Mouse (Mus musculus) lung, embryonic 16.5 days (tissue): Measurements from ENCODE around the gene Itgb4. TPM values are rescaled to one million over a fixed set of nuclear protein-coding genes. Genes with fewer than 3 reads are reported as not detected.

ENCODE experiments used
- ATAC-seq: fragments of 200-750 bp; cut with Nextera tagmentation; 2 replicates; pipeline ENCODE4 v1.8.0; 2017; ENCODE audit warnings: low read depth, mild to moderate bottlenecking, moderate library complexity
- H3K27ac ChIP-seq: fragments of 300-500 bp; sonication (generic); 2 replicates; pipeline ENCODE4 v1.5.1; 2014; ENCODE audit warnings: mild to moderate bottlenecking, control low read depth, low read length
- H3K27me3 ChIP-seq: fragments of 300-500 bp; sonication (generic); 2 replicates; pipeline ENCODE4 v1.6.1; 2014; ENCODE audit warnings: low read depth, low read length, mixed read lengths; ENCODE audit not compliant: control insufficient read depth, insufficient read depth
- H3K36me3 ChIP-seq: fragments of 300-500 bp; sonication (generic); 2 replicates; pipeline ENCODE4 v1.6.1; 2014; ENCODE audit warnings: low read length; ENCODE audit not compliant: control insufficient read depth, insufficient read depth
- H3K4me1 ChIP-seq: fragments of 300-500 bp; sonication (generic); replicated peaks from 2 replicates; pipeline ENCODE4 v1.6.1; 2014; ENCODE audit warnings: low read length, mixed read lengths; ENCODE audit not compliant: control insufficient read depth, insufficient read depth
- H3K4me2 ChIP-seq: fragments of 300-500 bp; sonication (generic); 2 replicates; pipeline ENCODE4 v1.6.1; 2014; ENCODE audit warnings: low read depth, low read length, control low read depth
- H3K4me3 ChIP-seq: fragments of 300-500 bp; sonication (generic); 2 replicates; pipeline ENCODE4 v1.5.1; 2014; ENCODE audit warnings: mild to moderate bottlenecking, low read length, control low read depth
- H3K9ac ChIP-seq: fragments of 300-500 bp; sonication (generic); 2 replicates; pipeline ENCODE4 v1.6.1; 2014; ENCODE audit warnings: low read length, control low read depth
- H3K9me3 ChIP-seq: fragments of 300-500 bp; sonication (generic); 2 replicates; pipeline ENCODE4 v1.6.1; 2016; ENCODE audit warnings: low read length; ENCODE audit not compliant: control insufficient read depth
- WGBS: fragments of 180-500 bp; shearing (Covaris S2); extraction: QIAGEN DNeasy Blood & Tissue Kit; methylation state at CpG from one replicate; pipeline ENCODE4 v1.1.7; 2014; 5-methylcytosine and 5-hydroxymethylcytosine counted together
- polyA plus RNA-seq: library from polyadenylated mRNA; unstranded; fragments of >200 nt; fragmentation: Nextera tagmentation; extraction: Ambion mirVana; gene quantifications from 2 replicates; pipeline ENCODE4 v1.2.1, GENCODE M21; 2015

Itgb4 gene
- polyA plus RNA-seq, 1 experiment from 2014 or later, result 3.4 TPM

- Histone ChIP-seq H3K4me1 (peaks cover 10% of the 10 kb centered on the region), H3K9ac (peak overlapping the region; percentile 97), H3K36me3 (no peaks in the 10 kb centered on the region), H3K27me3 (no peaks in the 10 kb centered on the region), H3K27ac (peak overlapping the region; percentile 100), H3K4me2 (peak overlapping the region; percentile 68), H3K4me3 (peak overlapping the region; percentile 84), H3K9me3 (no peaks in the 10 kb centered on the region)
- WGBS, result 75% methylated on average over 6 of the region's 6 CpGs
- no peak for ATAC-seq
These were observed 54.8 kb downstream of the Itgb4 start for GRCm38 (mm10) chr11:116029086-116029865.

GRCm38 (mm10) chr11:116030088-116030897 is 55.8 kb downstream of the Itgb4 start, which contains the start of gene Unk:
Gene Unk (plus strand): TSS chr11:116030322.
- Histone ChIP-seq H3K36me3 (peaks cover 2% of the 10 kb centered on the region; the same call in 1 of the 2 replicates), H3K27ac (peak within 1 kb of the TSS; percentile 100), H3K27me3 (no peaks in the 10 kb centered on the region), H3K4me3 (peak within 1 kb of the TSS; percentile 84), H3K9ac (peak within 1 kb of the TSS; percentile 97), H3K4me2 (peak within 1 kb of the TSS; percentile 69), H3K9me3 (no peaks in the 10 kb centered on the region), H3K4me1 (peaks cover 10% of the 10 kb centered on the region)
- WGBS, result under 1% methylated on average over 67 of the region's 67 CpGs
- peak; percentile 95 for ATAC-seq

GRCm38 (mm10) chr11:116030898-116031845 is 56.7 kb downstream of the Itgb4 start:
- peak overlapping the region; percentile 69 for H3K4me2 ChIP-seq
- H3K27ac ChIP-seq, result peak overlapping the region; percentile 100
- 16% methylated on average over 14 of the region's 14 CpGs for WGBS
- peak; percentile 3; the same call in 1 of the 2 replicates for ATAC-seq
- H3K9ac ChIP-seq, result peak overlapping the region; percentile 97
- H3K36me3 ChIP-seq, result peaks cover 2% of the 10 kb centered on the region; the same call in 1 of the 2 replicates
- H3K9me3 ChIP-seq, result no peaks in the 10 kb centered on the region
- H3K4me1 ChIP-seq, result peaks cover 10% of the 10 kb centered on the region
- peak overlapping the region; percentile 84 for H3K4me3 ChIP-seq
- H3K27me3 ChIP-seq, result no peaks in the 10 kb centered on the region

GRCm38 (mm10) chr11:116034584-116034983 is 60.1 kb downstream of the Itgb4 start:
- Histone ChIP-seq H3K27me3 (no peaks in the 10 kb centered on the region), H3K9ac (no peak overlapping the region), H3K27ac (no peak overlapping the region), H3K36me3 (peaks cover 11% of the 10 kb centered on the region; the same call in 1 of the 2 replicates), H3K4me3 (no peak overlapping the region), H3K4me1 (peaks cover 10% of the 10 kb centered on the region), H3K4me2 (no peak overlapping the region), H3K9me3 (no peaks in the 10 kb centered on the region)
- ATAC-seq, result no peak
- 93% methylated on average over 6 of the region's 6 CpGs for WGBS

GRCm38 (mm10) chr11:116036671-116037070 is 62.2 kb downstream of the Itgb4 start:
- Histone ChIP-seq H3K4me1 (peaks cover 5% of the 10 kb centered on the region), H3K4me2 (no peak overlapping the region), H3K27ac (no peak overlapping the region), H3K9ac (no peak overlapping the region), H3K36me3 (peaks cover 11% of the 10 kb centered on the region; the same call in 1 of the 2 replicates), H3K27me3 (no peaks in the 10 kb centered on the region), H3K9me3 (no peaks in the 10 kb centered on the region), H3K4me3 (no peak overlapping the region)
- no peak for ATAC-seq
- 83% methylated on average over 3 of the region's 3 CpGs for WGBS

- Histone ChIP-seq H3K4me1 (no peaks in the 10 kb centered on the region; the same call in 1 of the 2 replicates), H3K4me2 (no peak overlapping the region), H3K9me3 (0 out of 2 replicates have a peak, but pooled peaks cover 2% of the 10 kb centered on the region), H3K36me3 (peaks cover 15% of the 10 kb centered on the region), H3K4me3 (no peak overlapping the region), H3K9ac (no peak overlapping the region), H3K27ac (no peak overlapping the region), H3K27me3 (no peaks in the 10 kb centered on the region)
- WGBS, result 93% methylated on average over 9 of the region's 9 CpGs
- ATAC-seq, result no peak
These were observed 63.3 kb downstream of the Itgb4 start for GRCm38 (mm10) chr11:116037826-116038225.

- Histone ChIP-seq H3K9ac (no peak overlapping the region), H3K36me3 (peaks cover 17% of the 10 kb centered on the region), H3K4me1 (no peaks in the 10 kb centered on the region), H3K27me3 (no peaks in the 10 kb centered on the region), H3K4me2 (no peak overlapping the region), H3K27ac (no peak overlapping the region), H3K9me3 (0 out of 2 replicates have a peak, but pooled peaks cover 2% of the 10 kb centered on the region), H3K4me3 (no peak overlapping the region)
- whole genome bisulfite sequencing, result 78% methylated on average over 6 of the region's 6 CpGs
- ATAC-seq, result no peak
These were observed 66.1 kb downstream of the Itgb4 start for GRCm38 (mm10) chr11:116040593-116040992.

GRCm38 (mm10) chr11:116041833-116042232 is 67.3 kb downstream of the Itgb4 start:
- no peak for ATAC-seq
- no peak overlapping the region for H3K4me2 ChIP-seq
- no peak overlapping the region for H3K9ac ChIP-seq
- peaks cover 21% of the 10 kb centered on the region for H3K36me3 ChIP-seq
- no peak overlapping the region for H3K4me3 ChIP-seq
- 0 out of 2 replicates have a peak, but pooled peaks cover 2% of the 10 kb centered on the region for H3K9me3 ChIP-seq
- H3K4me1 ChIP-seq, result no peaks in the 10 kb centered on the region
- no peaks in the 10 kb centered on the region for H3K27me3 ChIP-seq
- no peak overlapping the region for H3K27ac ChIP-seq
- 96% methylated on average over 2 of the region's 2 CpGs for WGBS
